Mouse (Mus musculus): ENCODE measurements around the gene Rerg. TPM values are rescaled to one million over a fixed set of nuclear protein-coding genes. Genes with fewer than 3 reads are reported as not detected.

Rerg gene
- total RNA-seq, 1 experiment, result 1.1 TPM

GRCm38 (mm10) chr6:137063239-137063940 lies 106.9 kb downstream of the Rerg start:
- Histone ChIP-seq H3K27ac (ENCODE audit: insufficient read depth, low read depth, low read length, poor library complexity, severe bottlenecking) (no peak overlapping the region), H3K9me3 (ENCODE audit: control insufficient read depth, insufficient read depth, low read depth, low read length) (no peaks in the 10 kb centered on the region), H3K36me3 (ENCODE audit: control insufficient read depth, insufficient read depth, low read length, poor library complexity, severe bottlenecking) (no peaks in the 10 kb centered on the region), H3K4me3 (ENCODE audit: insufficient read depth in 1 of 2, low read depth in 1 of 2, low read length in 2 of 2, poor library complexity in 1 of 2, severe bottlenecking in 1 of 2) (no peak overlapping the region), H3K4me1 (ENCODE audit: control insufficient read depth in 2 of 2, insufficient read depth in 2 of 2, low read length in 2 of 2, poor library complexity in 1 of 2) (no peaks in the 10 kb centered on the region), H3K9ac (ENCODE audit: insufficient read depth, low read depth, low read length, poor library complexity, severe bottlenecking) (no peak overlapping the region)
- in situ Hi-C loops (cut with MboI; ENCODE audit: low sequenced_read_pairs in 2 of 2, unreplicated experiment in 2 of 2), result no loop called here
- TF ChIP-seq HCFC1 (IDR thresholded peaks at IDR 0.05; ENCODE audit: borderline replicate concordance, insufficient read depth, low read length) (no peak), CHD2 (IDR thresholded peaks at IDR 0.05; ENCODE audit: low read depth, low read length) (no peak), MAFK (IDR thresholded peaks at IDR 0.05; ENCODE audit: insufficient read depth, low read depth, low read length) (no peak), ZNF384 (IDR thresholded peaks at IDR 0.05; ENCODE audit: low read depth, low read length) (no peak), ZC3H11A (IDR thresholded peaks at IDR 0.05; ENCODE audit: borderline replicate concordance, low read depth, low read length) (no peak)
- no peak for DNase-seq (ENCODE audit: low read depth, low spot score)

- no peak for DNase-seq (ENCODE audit: low read depth, low spot score)
- in situ Hi-C loops (cut with MboI; ENCODE audit: low sequenced_read_pairs in 2 of 2, unreplicated experiment in 2 of 2), result no loop called here
- Histone ChIP-seq H3K4me3 (ENCODE audit: insufficient read depth in 1 of 2, low read depth in 1 of 2, low read length in 2 of 2, poor library complexity in 1 of 2, severe bottlenecking in 1 of 2) (no peak overlapping the region), H3K9me3 (ENCODE audit: control insufficient read depth, insufficient read depth, low read depth, low read length) (no peaks in the 10 kb centered on the region), H3K36me3 (ENCODE audit: control insufficient read depth, insufficient read depth, low read length, poor library complexity, severe bottlenecking) (no peaks in the 10 kb centered on the region), H3K4me1 (ENCODE audit: control insufficient read depth in 2 of 2, insufficient read depth in 2 of 2, low read length in 2 of 2, poor library complexity in 1 of 2) (no peaks in the 10 kb centered on the region), H3K9ac (ENCODE audit: insufficient read depth, low read depth, low read length, poor library complexity, severe bottlenecking) (no peak overlapping the region), H3K27ac (ENCODE audit: insufficient read depth, low read depth, low read length, poor library complexity, severe bottlenecking) (no peak overlapping the region)
- TF ChIP-seq CHD2 (IDR thresholded peaks at IDR 0.05; ENCODE audit: low read depth, low read length) (no peak), MAFK (IDR thresholded peaks at IDR 0.05; ENCODE audit: insufficient read depth, low read depth, low read length) (no peak), ZC3H11A (IDR thresholded peaks at IDR 0.05; ENCODE audit: borderline replicate concordance, low read depth, low read length) (no peak), ZNF384 (IDR thresholded peaks at IDR 0.05; ENCODE audit: low read depth, low read length) (no peak)
These were observed 108.3 kb downstream of the Rerg start for GRCm38 (mm10) chr6:137061880-137062531.

GRCm38 (mm10) chr6:137060595-137060994 lies 109.7 kb downstream of the Rerg start:
- no peak for TF ChIP-seq ZC3H11A (IDR thresholded peaks at IDR 0.05; ENCODE audit: borderline replicate concordance, low read depth, low read length)
- TF ChIP-seq CHD2 (IDR thresholded peaks at IDR 0.05; ENCODE audit: low read depth, low read length), result no peak
- TF ChIP-seq HCFC1 (IDR thresholded peaks at IDR 0.05; ENCODE audit: borderline replicate concordance, insufficient read depth, low read length), result no peak
- no peak for TF ChIP-seq MAFK (IDR thresholded peaks at IDR 0.05; ENCODE audit: insufficient read depth, low read depth, low read length)
- TF ChIP-seq ZNF384 (IDR thresholded peaks at IDR 0.05; ENCODE audit: low read depth, low read length), result no peak
- Histone ChIP-seq H3K9ac (ENCODE audit: insufficient read depth, low read depth, low read length, poor library complexity, severe bottlenecking) (no peak overlapping the region), H3K27ac (ENCODE audit: insufficient read depth, low read depth, low read length, poor library complexity, severe bottlenecking) (no peak overlapping the region), H3K4me1 (ENCODE audit: control insufficient read depth in 2 of 2, insufficient read depth in 2 of 2, low read length in 2 of 2, poor library complexity in 1 of 2) (no peaks in the 10 kb centered on the region), H3K36me3 (ENCODE audit: control insufficient read depth, insufficient read depth, low read length, poor library complexity, severe bottlenecking) (no peaks in the 10 kb centered on the region), H3K9me3 (ENCODE audit: control insufficient read depth, insufficient read depth, low read depth, low read length) (no peaks in the 10 kb centered on the region), H3K4me3 (ENCODE audit: insufficient read depth in 1 of 2, low read depth in 1 of 2, low read length in 2 of 2, poor library complexity in 1 of 2, severe bottlenecking in 1 of 2) (no peak overlapping the region)
- in situ Hi-C loops (cut with MboI; ENCODE audit: low sequenced_read_pairs in 2 of 2, unreplicated experiment in 2 of 2), result no loop called here
- no peak for DNase-seq (ENCODE audit: low read depth, low spot score)

- H3K36me3 ChIP-seq (ENCODE audit: control insufficient read depth, insufficient read depth, low read length, poor library complexity, severe bottlenecking), result no peaks in the 10 kb centered on the region
- in situ Hi-C loops (cut with MboI; ENCODE audit: low sequenced_read_pairs in 2 of 2, unreplicated experiment in 2 of 2), result no loop called here
- H3K9me3 ChIP-seq (ENCODE audit: control insufficient read depth, insufficient read depth, low read depth, low read length), result no peaks in the 10 kb centered on the region
- TF ChIP-seq MAFK (IDR thresholded peaks at IDR 0.05; ENCODE audit: insufficient read depth, low read depth, low read length) (no peak), HCFC1 (IDR thresholded peaks at IDR 0.05; ENCODE audit: borderline replicate concordance, insufficient read depth, low read length) (no peak), ZC3H11A (IDR thresholded peaks at IDR 0.05; ENCODE audit: borderline replicate concordance, low read depth, low read length) (no peak), ZNF384 (IDR thresholded peaks at IDR 0.05; ENCODE audit: low read depth, low read length) (no peak), CHD2 (IDR thresholded peaks at IDR 0.05; ENCODE audit: low read depth, low read length) (no peak)
- no peak overlapping the region for H3K27ac ChIP-seq (ENCODE audit: insufficient read depth, low read depth, low read length, poor library complexity, severe bottlenecking)
- no peak for DNase-seq (ENCODE audit: low read depth, low spot score)
- no peak overlapping the region for H3K9ac ChIP-seq (ENCODE audit: insufficient read depth, low read depth, low read length, poor library complexity, severe bottlenecking)
- no peak overlapping the region for H3K4me3 ChIP-seq (ENCODE audit: insufficient read depth in 1 of 2, low read depth in 1 of 2, low read length in 2 of 2, poor library complexity in 1 of 2, severe bottlenecking in 1 of 2)
- no peaks in the 10 kb centered on the region for H3K4me1 ChIP-seq (ENCODE audit: control insufficient read depth in 2 of 2, insufficient read depth in 2 of 2, low read length in 2 of 2, poor library complexity in 1 of 2)
These were observed 112.0 kb downstream of the Rerg start for GRCm38 (mm10) chr6:137058257-137058656.
